28 mouse cellular contexts compared by ENCODE assay signal in the genomic region with DNA sequence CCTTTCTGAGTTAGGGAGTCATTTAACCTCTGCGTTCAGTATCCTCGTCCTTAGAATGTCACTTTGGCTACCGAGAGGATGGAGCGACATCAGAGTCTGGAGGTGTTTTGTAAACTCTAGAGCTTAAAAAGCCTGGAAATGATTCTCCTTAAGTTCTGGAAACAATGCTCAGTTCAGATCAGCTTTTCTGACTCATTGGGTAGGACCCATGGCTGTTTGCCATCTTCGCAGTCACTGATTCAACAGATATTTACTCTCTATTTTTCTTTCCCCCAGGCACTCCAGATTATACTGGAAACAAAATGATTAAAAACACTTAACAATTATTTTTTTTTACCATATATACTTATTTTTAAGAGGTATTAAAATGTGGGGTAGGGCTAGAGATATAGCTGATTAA. TPM values are rescaled to one million over a fixed set of nuclear protein-coding genes. Genes with fewer than 3 reads are reported as not detected.
DNase-seq lines count a peak whose midpoint lies in the region; ATAC-seq and TF ChIP-seq lines count a peak whose summit lies in the region.
"Had no signal": no experiment of that assay in that cellular context is flagged by ENCODE, and none has a peak within 500 bp of the region (broad histone marks: within the 10 kb centered on the region; RNA-seq: fewer than 3 reads in every experiment).

No protein-coding gene starts in this region.

- no peak overlapping the region for H3K9ac ChIP-seq in limb, embryonic 14.5 days (ENCODE audit: low read depth, low read length, severe bottlenecking)
- H3K9ac ChIP-seq: forebrain, embryonic 13.5 days; heart, embryonic 12.5 days; kidney, embryonic 15.5 days; limb, embryonic 15.5 days; liver, embryonic 13.5 days; midbrain, embryonic 12.5 days had no signal

- no peak overlapping the region for H3K4me3 ChIP-seq in limb, embryonic 14.5 days (replicated peaks; ENCODE audit: low read length)
- no peak overlapping the region for H3K4me3 ChIP-seq in limb, embryonic 10.5 days
- H3K4me3 ChIP-seq: erythroblast, embryonic 14.5 days; forebrain, embryonic 13.5 days; heart, embryonic 12.5 days; kidney, embryonic 15.5 days; limb, embryonic 15.5 days; liver, embryonic 13.5 days; megakaryocyte, embryonic 14.5 days; midbrain, embryonic 12.5 days had no signal

- TF ChIP-seq POLR2A in limb, embryonic 14.5 days (IDR thresholded peaks at IDR 0.05; ENCODE audit: borderline replicate concordance, extremely low read depth, insufficient read depth, insufficient read length): no peak

- ATAC-seq in limb, embryonic 14.5 days (ENCODE audit: low FRiP score, low read depth): no peak
- ATAC-seq: forebrain, embryonic 13.5 days; hindbrain, embryonic 16.5 days; lung, postnatal 0 days had no signal

- 0 out of 2 replicates have a peak, but pooled peaks cover 5% of the 10 kb centered on the region for H3K36me3 ChIP-seq in limb, embryonic 14.5 days (ENCODE audit: control insufficient read depth, insufficient read depth, low read length)
- H3K36me3 ChIP-seq in limb, embryonic 10.5 days: no peaks in the 10 kb centered on the region
- H3K36me3 ChIP-seq: liver, embryonic 13.5 days; midbrain, embryonic 12.5 days had no signal

- no peak overlapping the region for H3K4me2 ChIP-seq in limb, embryonic 14.5 days (replicated peaks; ENCODE audit: low read depth, low read length, severe bottlenecking)
- H3K4me2 ChIP-seq: forebrain, embryonic 13.5 days; heart, embryonic 12.5 days; kidney, embryonic 15.5 days; limb, embryonic 15.5 days; liver, embryonic 13.5 days; midbrain, embryonic 12.5 days had no signal

- peak; percentile 62 for DNase-seq in gastrocnemius, adult 18-20 months (ENCODE audit: low spot score)
- no peak for DNase-seq in gastrocnemius, postnatal 25 days
- peak; percentile 23 for DNase-seq in limb, embryonic 14.5 days (ENCODE audit: low spot score)
- DNase-seq in limb, embryonic 10.5 days (ENCODE audit: low spot score): no peak
- peak; percentile 24 for DNase-seq in adipocyte (ENCODE audit: low spot score)
- DNase-seq in right cerebral cortex, adult 18-20 months: no peak
- DNase-seq in right cerebral cortex, postnatal 4 days: no peak
- DNase-seq: B cell, adult 2 months; cerebellum, adult 2 months; cerebellum, postnatal 14 days; kidney, adult 18-20 months; kidney, postnatal 25 days; liver, embryonic 13.5 days; lung, adult 18-20 months; lung, postnatal 4 days; right cerebral cortex, postnatal 14 days; thymus, adult 18-20 months; thymus, postnatal 25 days had no signal

- no peaks in the 10 kb centered on the region for H3K9me3 ChIP-seq in limb, embryonic 14.5 days (ENCODE audit: control insufficient read depth, low read length)
- no peaks in the 10 kb centered on the region for H3K9me3 ChIP-seq in limb, embryonic 10.5 days (replicated peaks)
- H3K9me3 ChIP-seq: forebrain, embryonic 13.5 days; heart, embryonic 12.5 days; kidney, embryonic 15.5 days; limb, embryonic 15.5 days; liver, embryonic 13.5 days; megakaryocyte, embryonic 14.5 days; midbrain, embryonic 12.5 days had no signal

- WGBS in limb, embryonic 14.5 days: 89% methylated on average over 5 of the region's 5 CpGs
- WGBS in limb, embryonic 10.5 days: 96% methylated on average over 5 of the region's 5 CpGs

- no peaks in the 10 kb centered on the region for H3K27me3 ChIP-seq in limb, embryonic 14.5 days (ENCODE audit: control insufficient read depth, insufficient read depth, low read length)
- H3K27me3 ChIP-seq in limb, embryonic 10.5 days (ENCODE audit: low read depth, poor library complexity, severe bottlenecking): no peaks in the 10 kb centered on the region
- H3K27me3 ChIP-seq: forebrain, embryonic 13.5 days; heart, embryonic 12.5 days; kidney, embryonic 15.5 days; limb, embryonic 15.5 days; liver, embryonic 13.5 days; megakaryocyte, embryonic 14.5 days; midbrain, embryonic 12.5 days had no signal

- no peak overlapping the region for H3K27ac ChIP-seq in limb, embryonic 14.5 days (replicated peaks; ENCODE audit: low read depth, low read length)
- no peak overlapping the region for H3K27ac ChIP-seq in limb, embryonic 10.5 days
- H3K27ac ChIP-seq: forebrain, embryonic 13.5 days; kidney, embryonic 15.5 days; limb, embryonic 15.5 days; liver, embryonic 13.5 days; midbrain, embryonic 12.5 days; stomach, postnatal 0 days had no signal

- H3K4me1 ChIP-seq in limb, embryonic 14.5 days (ENCODE audit: control insufficient read depth, insufficient read depth, low read length): no peaks in the 10 kb centered on the region
- H3K4me1 ChIP-seq in limb, embryonic 10.5 days: peaks cover 4% of the 10 kb centered on the region
- H3K4me1 ChIP-seq: forebrain, embryonic 13.5 days; kidney, embryonic 15.5 days; limb, embryonic 15.5 days; liver, embryonic 13.5 days; megakaryocyte, embryonic 14.5 days; midbrain, embryonic 12.5 days had no signal

RNA-seq across cellular contexts. Expression of gene Itgb3bp, which starts 49.7 kb away (rescaled TPM):
- 1 to 10 TPM; 4.2 to 4.3 TPM for total RNA-seq in gastrocnemius, adult 18-20 months (2021)
- total RNA-seq in gastrocnemius, postnatal 25 days (2021): 1 to 10 TPM; 3.6 to 4.7 TPM
- 4.7 and 11.3 TPM in 2 replicates for polyA plus RNA-seq in limb, embryonic 14.5 days (2012; rRNA removed)
- 31.3 and 33.1 TPM in 2 replicates for polyA plus RNA-seq in limb, embryonic 14.5 days (2014; fragmentation: Nextera tagmentation; extraction: Ambion mirVana)
- 50.0 and 52.6 TPM in 2 replicates for polyA plus RNA-seq in limb, embryonic 10.5 days (2016; fragmentation: Nextera tagmentation; extraction: Ambion mirVana)

RNA-seq across cellular contexts. Expression of gene Pgm1, which starts 50.1 kb away (rescaled TPM):
- 1,000 to 10,000 TPM in 1 of 2 experiments, 100 to 1,000 TPM in 1; 993 to 1,171 TPM for total RNA-seq in gastrocnemius, adult 18-20 months (2021)
- 1,000 to 10,000 TPM in 1 of 2 experiments, 100 to 1,000 TPM in 1; 832 to 1,031 TPM for total RNA-seq in gastrocnemius, postnatal 25 days (2021)
- polyA plus RNA-seq in limb, embryonic 14.5 days (2012; rRNA removed): 39.8 and 40.1 TPM in 2 replicates
- 52.1 and 54.6 TPM in 2 replicates for polyA plus RNA-seq in limb, embryonic 14.5 days (2014; fragmentation: Nextera tagmentation; extraction: Ambion mirVana)
- 54.9 and 62.4 TPM in 2 replicates for polyA plus RNA-seq in limb, embryonic 10.5 days (2016; fragmentation: Nextera tagmentation; extraction: Ambion mirVana)

Comparison
In these comparisons a context has a peak if more than half of its experiments do, and no peak if none do; other contexts are left out.
1. DNase-seq: peak in gastrocnemius, adult 18-20 months (single experiment), limb, embryonic 14.5 days (single experiment) and adipocyte (single experiment); none in gastrocnemius, postnatal 25 days (single experiment), limb, embryonic 10.5 days (single experiment), right cerebral cortex, adult 18-20 months (single experiment) and right cerebral cortex, postnatal 4 days (single experiment).